Mouse (Mus musculus) urinary bladder, postnatal 4 days (tissue): ENCODE results near the gene Gpr119.

Experiments used
- DNase-seq, 2 experiments: peaks; one replicate each; pipeline ENCODE4 v3.0.0; 2021 to 2022; ENCODE audit warnings: low spot score in 2 of 2

Gpr119 gene

GRCm38 (mm10) chrX:48674171-48674570 lies at the start of gene Gpr119:
TSS of gene Gpr119 (minus strand) at chrX:48674478.
- DNase-seq, result no peak

GRCm38 (mm10) chrX:48712846-48713245 lies 38.6 kb upstream of the Gpr119 start:
- no peak for DNase-seq

- no peak for DNase-seq
Observed at GRCm38 (mm10) chrX:48709701-48710100, 35.4 kb upstream of the Gpr119 start.

GRCm38 (mm10) chrX:48694864-48695371 lies 20.6 kb upstream of the Gpr119 start, which contains the start of gene Rbmx2:
TSS of gene Rbmx2 (plus strand) at chrX:48695004.
- peak; percentile 83 to 88 for DNase-seq

GRCm38 (mm10) chrX:48694460-48694859 lies 20.2 kb upstream of the Gpr119 start:
- DNase-seq, result no peak

- no peak for DNase-seq
Observed at GRCm38 (mm10) chrX:48683857-48684256, 9.6 kb upstream of the Gpr119 start.

- DNase-seq, result peak in 1 of 2 experiments; percentile 63
Observed at GRCm38 (mm10) chrX:48683451-48683850, 9.2 kb upstream of the Gpr119 start.

- no peak for DNase-seq
Observed at GRCm38 (mm10) chrX:48671714-48672113, 2.6 kb downstream of the Gpr119 start.

GRCm38 (mm10) chrX:48669588-48669987 lies 4.7 kb downstream of the Gpr119 start:
- no peak for DNase-seq

- no peak for DNase-seq
Observed at GRCm38 (mm10) chrX:48666807-48667206, 7.5 kb downstream of the Gpr119 start.

GRCm38 (mm10) chrX:48644122-48644521 lies 30.2 kb downstream of the Gpr119 start:
- DNase-seq, result no peak

GRCm38 (mm10) chrX:48637032-48637431 lies 37.2 kb downstream of the Gpr119 start:
- no peak for DNase-seq

- DNase-seq, result no peak
Observed at GRCm38 (mm10) chrX:48624054-48624420, 50.2 kb downstream of the Gpr119 start.

GRCm38 (mm10) chrX:48623379-48624053 lies 50.8 kb downstream of the Gpr119 start, which contains the start of gene Slc25a14:
TSS of gene Slc25a14 (plus strand) at chrX:48623413.
- DNase-seq, result peak; percentile 59 to 76

GRCm38 (mm10) chrX:48623049-48623378 lies 51.3 kb downstream of the Gpr119 start:
- DNase-seq, result no peak
